Mouse (Mus musculus): Measurements from ENCODE around the gene Cyp4a30b.
"Not testable (repeated sequence)": the region's sequence is repeated elsewhere in the genome, so short reads cannot be mapped to it uniquely, and the experiment has no call there.

Gene Cyp4a30b

DNA sequence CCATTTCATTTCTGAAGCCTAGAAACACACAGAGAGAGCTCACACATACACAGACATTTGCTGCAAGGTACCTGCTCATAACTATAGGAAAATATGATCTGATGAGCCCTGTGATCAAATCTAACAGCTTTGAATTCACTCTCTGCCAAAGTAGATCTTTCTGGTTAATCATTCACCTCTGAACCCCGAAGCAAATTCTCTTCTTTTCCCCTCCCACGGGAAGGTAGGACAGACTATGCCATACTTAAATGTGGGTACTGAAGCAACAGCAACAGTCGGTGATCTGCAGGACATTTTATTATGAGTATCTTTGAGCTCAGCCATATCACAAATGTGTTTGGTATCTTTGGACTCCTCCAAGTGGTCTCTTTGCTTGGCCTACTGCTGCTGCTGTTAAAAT lies at the start of gene Cyp4a30b:
Cyp4a30b (plus strand) TSS at position 301 of the 400 bp plus-strand sequence.
- no peak for DNase-seq

DNA sequence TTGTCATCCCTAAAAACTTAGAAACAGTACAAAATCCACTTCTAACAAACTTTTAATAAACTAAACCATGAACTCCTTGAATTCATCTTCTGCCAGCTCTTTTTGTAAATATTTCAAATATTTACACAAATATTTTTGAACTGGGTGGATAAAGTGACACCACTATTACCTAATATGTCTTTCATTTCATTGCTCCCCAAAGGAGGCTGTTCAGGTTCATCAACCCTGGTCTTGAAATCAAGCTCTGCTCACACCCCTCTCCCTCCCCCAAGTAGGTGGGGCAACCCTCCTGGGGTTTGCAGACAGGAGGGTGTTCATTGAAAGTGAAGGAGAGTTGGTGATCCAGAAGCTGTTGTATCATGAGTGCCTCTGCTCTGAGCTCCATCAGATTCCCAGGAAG lies 41.1 kb upstream of the Cyp4a30b start, which contains the start of gene Cyp4a12b:
Cyp4a12b (plus strand) TSS at position 301 of the 400 bp plus-strand sequence.
- DNase-seq = not testable (repeated sequence)

DNA sequence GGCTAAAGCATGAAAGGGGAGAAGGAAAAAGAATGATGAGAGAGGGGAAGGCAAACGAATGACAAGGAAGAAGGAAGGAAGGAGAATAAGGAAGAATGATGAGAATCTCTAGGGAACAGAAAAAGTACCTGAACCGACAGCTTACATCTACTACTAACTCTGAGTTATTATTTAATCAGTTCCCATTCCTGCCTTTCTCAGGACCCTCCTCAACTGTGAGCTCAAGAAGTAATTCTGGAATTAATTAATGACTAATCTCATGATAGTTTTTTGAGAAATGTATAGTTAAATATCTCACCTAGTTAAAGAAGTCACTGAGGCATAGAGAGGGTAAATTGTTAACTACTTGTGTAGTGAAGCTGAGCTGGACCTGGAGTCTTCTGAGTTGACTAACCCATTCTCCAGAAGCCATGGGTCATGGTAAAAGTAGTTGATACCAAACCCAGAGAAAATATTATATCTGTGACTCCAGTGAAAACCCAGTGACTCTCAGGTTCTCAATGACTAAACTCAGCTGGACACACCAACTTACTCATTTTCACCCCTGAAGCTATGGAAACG lies 1.7 kb upstream of the Cyp4a30b start:
- no peak for DNase-seq

DNA sequence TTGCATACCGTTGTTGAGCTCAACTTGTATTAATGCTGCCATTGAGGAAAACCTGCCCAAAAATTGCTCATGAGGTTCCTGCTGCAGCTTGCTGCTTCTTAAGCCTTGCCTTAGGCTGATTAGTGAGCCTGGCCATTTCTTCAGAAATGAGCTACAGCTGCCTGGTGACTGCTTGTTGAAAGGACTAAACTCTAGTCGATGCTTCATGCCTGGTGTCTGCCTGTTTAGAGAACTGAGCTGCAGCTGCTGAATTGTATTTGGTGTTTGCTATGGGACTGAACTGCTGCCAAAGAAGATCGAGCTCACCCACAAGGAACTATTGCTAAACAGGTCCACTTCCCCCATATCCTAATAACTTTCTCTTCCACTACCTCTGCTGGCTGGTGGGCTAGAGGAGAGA lies 21.2 kb downstream of the Cyp4a30b start:
- DNase-seq = not testable (repeated sequence)

DNA sequence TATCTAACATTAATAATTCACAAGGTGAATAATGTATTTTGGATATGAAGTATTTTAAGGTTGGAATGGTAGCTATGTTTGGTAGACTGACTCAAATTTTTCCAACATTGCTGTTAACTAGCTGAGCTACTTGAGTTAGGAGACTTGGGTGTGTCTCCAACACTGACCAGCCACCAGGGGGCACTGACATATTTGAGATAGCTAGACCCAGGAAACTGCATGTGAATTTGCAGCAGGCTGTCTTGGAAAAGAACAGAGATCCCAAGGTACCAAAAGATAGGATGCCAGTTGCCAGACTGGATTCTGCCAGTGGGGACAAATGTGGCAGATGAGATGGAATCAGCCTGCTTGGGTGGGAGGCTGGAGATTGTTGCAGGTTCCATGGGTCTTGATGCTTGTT lies 23.6 kb downstream of the Cyp4a30b start:
- not testable (repeated sequence) for DNase-seq

DNA sequence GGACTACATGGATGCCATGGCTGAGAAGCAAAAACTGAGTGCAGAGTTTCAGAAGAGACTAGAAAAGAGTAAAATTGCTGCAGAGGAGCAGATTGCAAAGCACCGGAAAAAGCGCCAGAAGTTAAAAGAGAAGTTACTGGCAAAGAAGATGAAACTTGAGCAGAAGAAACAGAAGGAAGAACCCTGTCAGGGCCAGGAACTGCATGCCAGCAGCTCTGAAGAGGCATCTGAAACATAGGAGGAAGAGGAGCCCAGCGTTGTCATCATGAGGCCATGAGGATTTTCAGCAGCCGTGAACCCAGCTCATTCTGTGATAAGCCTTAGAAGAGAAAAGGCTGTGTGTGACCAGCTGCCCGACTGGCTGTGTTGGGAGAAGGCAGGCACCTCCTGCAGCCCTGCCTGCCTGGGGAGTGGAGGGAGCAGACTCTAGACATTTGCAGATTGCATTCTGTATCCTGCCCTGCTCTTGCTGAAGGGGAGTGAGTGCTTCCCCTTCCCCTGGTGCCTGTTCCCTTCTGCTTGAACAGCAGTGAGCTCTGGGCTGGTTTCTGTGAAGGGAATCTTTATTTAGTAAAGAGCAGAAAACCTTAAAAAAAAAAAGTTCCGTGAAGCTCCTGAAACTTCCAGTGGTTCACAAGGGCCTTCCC lies 28.7 kb downstream of the Cyp4a30b start:
- DNase-seq = no peak

DNA sequence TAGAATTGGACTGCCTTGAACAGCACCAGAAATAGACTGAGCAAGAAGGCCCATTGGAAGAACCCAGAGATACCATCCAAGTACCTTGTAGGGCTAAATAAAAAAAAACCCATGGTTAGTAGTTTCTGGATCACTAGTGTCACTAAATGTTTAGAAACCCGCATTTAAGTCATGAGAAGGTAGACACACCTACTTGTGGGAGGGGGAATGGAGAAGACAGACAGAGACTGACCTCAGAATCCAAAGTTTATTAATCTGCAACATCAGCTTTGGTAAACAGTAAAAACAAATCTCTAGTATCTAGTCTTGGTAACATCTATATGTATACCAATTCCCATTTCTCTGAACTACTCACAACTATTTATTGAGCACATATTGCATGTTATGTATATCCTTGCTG lies 43.6 kb downstream of the Cyp4a30b start, which contains the start of gene Cyp4a14:
Cyp4a14 (minus strand) TSS at position 142 of the 400 bp plus-strand sequence.
- no peak for DNase-seq

DNA sequence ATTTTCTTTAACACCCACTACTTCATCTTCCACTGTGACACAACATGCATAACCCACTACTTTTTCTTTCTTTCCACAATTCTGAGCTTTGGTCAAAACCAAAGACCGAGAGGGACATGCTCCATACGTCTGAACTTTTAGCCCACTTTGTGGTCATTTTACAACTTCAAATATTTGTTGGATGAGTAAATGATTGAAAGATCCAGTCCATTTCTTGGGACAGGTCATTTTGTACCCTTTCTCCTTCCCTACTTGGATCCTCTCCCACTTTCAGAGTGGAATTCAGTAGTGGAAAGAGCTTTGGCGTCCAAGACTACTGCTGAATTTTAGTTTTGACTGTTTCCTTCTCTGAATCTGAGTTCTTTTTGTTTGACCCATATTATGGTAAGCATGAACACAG lies 45.1 kb downstream of the Cyp4a30b start:
- DNase-seq = no peak

DNA sequence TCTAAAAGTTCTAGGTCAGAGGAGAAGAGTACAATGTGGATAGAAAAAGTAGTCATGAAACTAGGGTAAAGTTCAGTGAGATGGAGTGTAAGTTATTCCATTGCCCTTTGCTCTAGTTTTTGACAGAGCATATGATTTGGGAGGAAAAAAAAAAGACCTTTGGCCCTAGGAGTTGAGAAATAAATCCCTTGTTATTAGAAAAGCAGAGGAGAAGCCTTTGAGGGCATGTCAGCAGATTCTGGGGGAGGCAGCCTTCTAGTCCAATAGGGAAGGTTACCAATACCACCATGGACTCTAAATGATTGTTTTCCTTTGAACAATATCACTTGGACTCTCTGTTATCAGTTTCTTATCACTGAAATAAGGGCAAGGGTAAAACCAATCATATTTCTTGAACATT lies 61.6 kb downstream of the Cyp4a30b start:
- not testable (repeated sequence) for DNase-seq

DNA sequence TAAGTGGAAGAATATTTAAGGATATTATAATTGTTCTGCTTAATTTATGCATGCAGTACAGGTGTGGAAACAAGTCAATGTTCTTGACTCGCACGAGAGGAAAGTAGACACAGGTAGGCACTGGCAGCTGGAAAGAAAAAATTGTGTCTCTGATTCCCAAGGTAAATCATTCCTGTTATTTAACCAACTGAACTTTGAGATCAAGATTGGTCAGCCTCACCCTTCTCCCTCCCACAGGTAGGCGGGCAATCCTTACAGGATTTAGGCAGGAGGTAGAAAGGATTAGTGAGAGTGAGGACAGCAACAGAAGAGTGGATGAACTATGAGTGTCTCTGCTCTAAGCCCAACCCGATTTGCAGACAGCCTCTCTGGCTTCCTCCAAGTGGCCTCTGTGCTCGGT lies 65.6 kb downstream of the Cyp4a30b start, which contains the start of gene Cyp4a10:
Cyp4a10 (plus strand) TSS at position 265 of the 400 bp plus-strand sequence.
- DNase-seq = not testable (repeated sequence)

DNA sequence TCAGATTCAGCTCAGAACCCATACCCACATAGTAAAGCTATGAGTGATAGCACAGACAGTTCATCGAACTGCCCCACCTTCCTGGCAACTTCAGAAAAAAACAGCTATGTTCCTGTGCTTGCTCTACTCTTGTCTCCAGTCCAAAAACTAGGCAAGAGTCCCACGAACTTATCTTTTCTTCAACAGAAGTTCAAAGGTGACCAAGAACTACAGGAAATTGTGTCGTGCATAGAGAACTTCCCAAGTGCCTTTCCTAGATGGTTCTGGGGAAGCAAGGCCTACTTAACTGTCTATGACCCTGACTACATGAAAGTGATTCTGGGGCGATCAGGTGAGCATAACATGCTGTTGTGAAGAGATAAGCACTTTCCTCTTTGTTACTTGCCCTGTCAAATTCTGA lies 67.0 kb downstream of the Cyp4a30b start:
- DNase-seq = no peak
